ENCODE assay signal across 25 mouse cellular contexts in the genomic region with DNA sequence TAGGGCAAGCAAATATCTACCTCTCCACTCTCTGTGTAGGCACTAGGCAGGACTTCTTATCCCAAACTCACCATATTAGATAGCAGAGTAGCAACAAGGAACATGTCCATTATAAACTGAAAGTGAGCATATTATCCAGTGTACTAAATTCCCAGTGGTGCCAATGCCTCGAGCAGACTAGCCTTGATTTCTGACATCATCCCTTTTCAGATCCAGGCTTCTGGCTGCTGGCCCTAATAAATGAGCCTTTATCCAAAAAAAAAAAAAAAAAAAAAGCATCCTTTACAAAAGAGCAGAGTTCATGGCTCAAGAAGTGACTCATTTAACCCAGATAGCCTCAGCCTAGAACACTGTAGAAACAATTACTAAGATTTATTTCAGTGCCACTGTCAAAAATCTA.
DNase-seq lines count a peak whose midpoint lies in the region; ATAC-seq lines count a peak whose summit lies in the region.
"Had no signal": no experiment of that assay in that cellular context is flagged by ENCODE, and none has a peak within 500 bp of the region (broad histone marks: within the 10 kb centered on the region; RNA-seq: fewer than 3 reads in every experiment).

No protein-coding gene starts in this region.

- H3K4me2 ChIP-seq in midbrain, embryonic 14.5 days (ENCODE audit: low read length): no peak overlapping the region
- H3K4me2 ChIP-seq in midbrain, embryonic 15.5 days: no peak overlapping the region
- H3K4me2 ChIP-seq in hindbrain, embryonic 11.5 days (replicated peaks; ENCODE audit: low read depth, low read length): no peak overlapping the region
- H3K4me2 ChIP-seq: forebrain, embryonic 12.5 days; heart, embryonic 13.5 days; hindbrain, embryonic 12.5 days had no signal

- H3K27me3 ChIP-seq in midbrain, embryonic 14.5 days (ENCODE audit: control insufficient read depth, insufficient read depth, low read length): no peaks in the 10 kb centered on the region
- H3K27me3 ChIP-seq in midbrain, embryonic 15.5 days (replicated peaks): no peaks in the 10 kb centered on the region
- H3K27me3 ChIP-seq in hindbrain, embryonic 11.5 days (ENCODE audit: control insufficient read depth, insufficient read depth, low read length): no peaks in the 10 kb centered on the region
- H3K27me3 ChIP-seq: forebrain, embryonic 12.5 days; heart, embryonic 13.5 days; hindbrain, embryonic 12.5 days; Patski had no signal

- no peak overlapping the region for H3K4me3 ChIP-seq in midbrain, embryonic 14.5 days (replicated peaks; ENCODE audit: low read depth, low read length)
- no peak overlapping the region for H3K4me3 ChIP-seq in midbrain, embryonic 15.5 days
- no peak overlapping the region for H3K4me3 ChIP-seq in hindbrain, embryonic 11.5 days (ENCODE audit: low read depth, low read length)
- H3K4me3 ChIP-seq: embryonic facial prominence, embryonic 10.5 days; erythroblast, embryonic 14.5 days; forebrain, embryonic 12.5 days; heart, embryonic 13.5 days; hindbrain, embryonic 12.5 days had no signal

- H3K9ac ChIP-seq in midbrain, embryonic 14.5 days (replicated peaks; ENCODE audit: low read length): no peak overlapping the region
- H3K9ac ChIP-seq in midbrain, embryonic 15.5 days: no peak overlapping the region
- no peak overlapping the region for H3K9ac ChIP-seq in hindbrain, embryonic 11.5 days (ENCODE audit: low read depth, low read length)
- H3K9ac ChIP-seq: forebrain, embryonic 12.5 days; forebrain, postnatal 0 days; heart, embryonic 13.5 days; hindbrain, embryonic 12.5 days had no signal

- WGBS in midbrain, embryonic 14.5 days: 40% methylated on average over 1 of the region's 1 CpGs
- WGBS in midbrain, embryonic 15.5 days: 42% methylated on average over 1 of the region's 1 CpGs
- WGBS in hindbrain, embryonic 11.5 days: 73% methylated on average over 1 of the region's 1 CpGs

- no peak for ATAC-seq in midbrain, embryonic 14.5 days (ENCODE audit: low FRiP score, low TSS enrichment)
- ATAC-seq in midbrain, embryonic 15.5 days (replicated peaks): no peak
- no peak for ATAC-seq in hindbrain, embryonic 11.5 days (ENCODE audit: low FRiP score)
- ATAC-seq: activated CD4-positive, CD25-positive, alpha-beta regulatory T cell, adult 4 months; hindbrain, embryonic 16.5 days; inflammation-experienced regulatory T-cells, adult 6 months; intestine, postnatal 0 days; Patski had no signal

- H3K36me3 ChIP-seq in midbrain, embryonic 14.5 days (ENCODE audit: control insufficient read depth, insufficient read depth, low read length): no peaks in the 10 kb centered on the region
- no peaks in the 10 kb centered on the region for H3K36me3 ChIP-seq in midbrain, embryonic 15.5 days (replicated peaks)
- H3K36me3 ChIP-seq in hindbrain, embryonic 11.5 days (ENCODE audit: control insufficient read depth, insufficient read depth, low read length): no peaks in the 10 kb centered on the region
- H3K36me3 ChIP-seq: embryonic facial prominence, embryonic 10.5 days; forebrain, embryonic 12.5 days; heart, embryonic 13.5 days; hindbrain, embryonic 12.5 days had no signal

- no peaks in the 10 kb centered on the region for H3K4me1 ChIP-seq in midbrain, embryonic 14.5 days (ENCODE audit: control insufficient read depth, insufficient read depth, low read length)
- no peaks in the 10 kb centered on the region for H3K4me1 ChIP-seq in midbrain, embryonic 15.5 days
- H3K4me1 ChIP-seq in hindbrain, embryonic 11.5 days (replicated peaks; ENCODE audit: control insufficient read depth, insufficient read depth, low read length): no peaks in the 10 kb centered on the region
- H3K4me1 ChIP-seq: embryonic facial prominence, embryonic 10.5 days; forebrain, embryonic 12.5 days; heart, embryonic 13.5 days; hindbrain, embryonic 12.5 days had no signal

- 0 out of 2 replicates have a peak, but pooled peaks cover 4% of the 10 kb centered on the region for H3K9me3 ChIP-seq in midbrain, embryonic 14.5 days (ENCODE audit: control insufficient read depth, low read length)
- no peaks in the 10 kb centered on the region for H3K9me3 ChIP-seq in midbrain, embryonic 15.5 days
- no peaks in the 10 kb centered on the region for H3K9me3 ChIP-seq in hindbrain, embryonic 11.5 days (ENCODE audit: control insufficient read depth, low read length)
- H3K9me3 ChIP-seq: embryonic facial prominence, embryonic 10.5 days; forebrain, embryonic 12.5 days; heart, embryonic 13.5 days; hindbrain, embryonic 12.5 days had no signal

- H3K27ac ChIP-seq in midbrain, embryonic 14.5 days (replicated peaks; ENCODE audit: low read depth, low read length): no peak overlapping the region
- no peak overlapping the region for H3K27ac ChIP-seq in midbrain, embryonic 15.5 days
- H3K27ac ChIP-seq in hindbrain, embryonic 11.5 days (ENCODE audit: low read depth, low read length): no peak overlapping the region
- H3K27ac ChIP-seq: embryonic facial prominence, embryonic 10.5 days; forebrain, embryonic 12.5 days; heart, embryonic 13.5 days; hindbrain, embryonic 12.5 days had no signal

- peak; percentile 11 for DNase-seq in midbrain, embryonic 14.5 days
- peak; percentile 58 for DNase-seq in Muller cell, postnatal 12 days (ENCODE audit: inconsistent ontology term)
- peak; percentile 24 to 32 for DNase-seq in adrenal gland, postnatal 36 days
- peak; percentile 11 for DNase-seq in skeletal muscle tissue, adult 2 months (ENCODE audit: low read depth, low spot score)
- no peak for DNase-seq in layer of hippocampus, postnatal 36 days
- DNase-seq in hindbrain, embryonic 11.5 days (ENCODE audit: low spot score): no peak
- DNase-seq: B cell, adult 2 months; cerebellum, adult 2 months; cerebellum, postnatal 10 days; forebrain, postnatal 0 days; gastrocnemius, postnatal 36 days; heart, adult 11 months; heart, postnatal 36 days; kidney, adult 8-10 months had no signal

Comparison
In these comparisons a context has a peak if more than half of its experiments do, and no peak if none do; other contexts are left out.
1. DNase-seq: peak in midbrain, embryonic 14.5 days (single experiment), Muller cell, postnatal 12 days (single experiment), adrenal gland, postnatal 36 days (2 of 2) and skeletal muscle tissue, adult 2 months (single experiment); none in layer of hippocampus, postnatal 36 days (0 of 2) and hindbrain, embryonic 11.5 days (single experiment).